Mouse (Mus musculus) layer of hippocampus, adult 9-10 months (tissue): ENCODE measurements around the gene Slc8a1.

ENCODE experiments used
- DNase-seq: peaks from one replicate; pipeline ENCODE4 v3.0.0; 2022; ENCODE audit warnings: low spot score

The Slc8a1 gene

DNA sequence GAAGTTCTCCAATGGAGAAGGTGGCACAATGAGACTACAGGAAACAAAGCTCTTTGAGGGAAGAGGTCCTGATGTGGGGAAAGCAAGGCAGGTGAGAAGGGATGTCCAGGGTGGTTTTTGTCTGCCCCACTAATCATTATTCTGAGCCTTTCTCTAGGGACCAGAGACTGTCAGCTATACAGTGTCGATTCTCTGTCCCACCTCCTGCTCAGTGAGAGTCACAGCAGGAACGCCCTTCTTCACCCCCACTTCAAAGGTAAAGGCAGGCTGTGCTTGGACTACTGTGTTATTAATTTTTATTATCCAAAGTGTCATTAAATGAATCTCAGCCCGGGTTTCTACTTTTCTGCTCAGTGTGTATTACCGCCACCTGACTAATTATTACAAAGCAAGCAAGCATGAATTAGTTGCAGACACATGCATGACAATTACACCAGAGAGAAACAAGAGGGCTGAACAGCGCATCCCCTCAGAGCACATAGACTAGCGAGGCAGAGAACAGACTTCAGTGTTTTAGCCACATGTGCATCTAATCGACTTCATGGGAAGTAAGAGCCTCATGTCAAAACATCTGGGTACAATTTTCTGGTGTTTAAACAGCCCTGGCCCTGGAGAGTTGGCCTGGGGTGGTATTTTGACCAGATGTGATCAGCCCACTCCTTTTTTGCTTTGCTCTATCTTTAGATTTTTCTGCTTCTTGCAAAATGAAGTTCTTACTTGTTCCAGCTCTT is 402.0 kb downstream of the Slc8a1 start:
- no peak for DNase-seq

DNA sequence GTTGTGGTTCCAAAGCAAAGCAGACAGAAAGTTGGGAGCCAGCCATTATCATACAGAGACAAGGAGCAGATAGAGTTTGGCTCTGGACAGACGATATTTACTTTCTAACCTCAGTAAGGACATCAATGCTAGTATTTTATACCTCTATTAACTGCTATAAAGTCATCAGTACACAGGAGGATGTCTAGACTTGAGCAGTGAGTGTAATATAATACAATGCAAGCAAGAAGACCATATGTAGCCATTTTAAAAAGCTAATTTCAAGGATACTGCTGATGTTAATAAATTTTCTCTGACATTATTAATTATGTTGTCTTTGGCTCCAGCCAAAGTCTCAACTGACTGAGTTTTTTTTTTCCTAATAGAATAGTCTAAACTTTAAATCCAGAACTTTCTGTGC is 402.7 kb downstream of the Slc8a1 start:
- DNase-seq: no peak
